Mouse (Mus musculus) neural tube, embryonic 11.5 days (tissue): ENCODE measurements around the gene Wars2. TPM values are rescaled to one million over a fixed set of nuclear protein-coding genes. Genes with fewer than 3 reads are reported as not detected.

ENCODE experiments used
- ATAC-seq: fragments of 200-750 bp; cut with Nextera tagmentation; 2 replicates; pipeline ENCODE4 v1.8.0; 2017; ENCODE audit warnings: moderate number of reproducible peaks, mild to moderate bottlenecking, moderate TSS enrichment, moderate library complexity; ENCODE audit not compliant: insufficient read depth, low FRiP score, low TSS enrichment
- DNase-seq: peaks from one replicate; pipeline ENCODE4 v3.0.0-alpha.2; 2015; ENCODE audit warnings: low spot score
- H3K27ac ChIP-seq: fragments of 300-500 bp; sonication (generic); 2 replicates; pipeline ENCODE4 v1.5.1; 2014; ENCODE audit warnings: low read depth, mild to moderate bottlenecking, low read length
- H3K27me3 ChIP-seq: fragments of 300-500 bp; sonication (generic); 2 replicates; pipeline ENCODE4 v1.6.1; 2014; ENCODE audit warnings: mild to moderate bottlenecking, low read length, mixed read lengths; ENCODE audit not compliant: control insufficient read depth, insufficient read depth
- H3K36me3 ChIP-seq: fragments of 300-500 bp; sonication (generic); 2 replicates; pipeline ENCODE4 v1.6.1; 2014; ENCODE audit warnings: mild to moderate bottlenecking, low read length, moderate library complexity, mixed read lengths; ENCODE audit not compliant: control insufficient read depth, insufficient read depth
- H3K4me1 ChIP-seq: fragments of 300-500 bp; sonication (generic); 2 replicates; pipeline ENCODE4 v1.6.1; 2014; ENCODE audit warnings: low read length, mixed read lengths; ENCODE audit not compliant: control insufficient read depth, insufficient read depth
- H3K4me2 ChIP-seq: fragments of 300-500 bp; sonication (generic); 2 replicates; pipeline ENCODE4 v1.6.1; 2014; ENCODE audit warnings: low read depth, mild to moderate bottlenecking, moderate library complexity
- H3K4me3 ChIP-seq: fragments of 300-500 bp; sonication (generic); 2 replicates; pipeline ENCODE4 v1.5.1; 2014; ENCODE audit warnings: low read depth, low read length
- H3K9ac ChIP-seq: fragments of 300-500 bp; sonication (generic); 2 replicates; pipeline ENCODE4 v1.6.1; 2014; ENCODE audit warnings: mild to moderate bottlenecking, low read length
- H3K9me3 ChIP-seq: fragments of 300-500 bp; sonication (generic); 2 replicates; pipeline ENCODE4 v1.6.1; 2016; ENCODE audit warnings: low read length; ENCODE audit not compliant: control insufficient read depth
- WGBS: fragments of 180-500 bp; shearing (Covaris S2); extraction: QIAGEN DNeasy Blood & Tissue Kit; methylation state at CpG from one replicate; pipeline ENCODE4 v1.1.7; 2014; 5-methylcytosine and 5-hydroxymethylcytosine counted together
- polyA plus RNA-seq: library from polyadenylated mRNA; unstranded; fragments of >200 nt; fragmentation: Nextera tagmentation; extraction: Ambion mirVana; gene quantifications from 2 replicates; pipeline ENCODE4 v1.2.1, GENCODE M21; 2014

The Wars2 gene
- polyA plus RNA-seq, 1 experiment from 2014 or later, result 5.3 TPM

GRCm38 (mm10) chr3:99133913-99134312 is 7.0 kb upstream of the Wars2 start:
- no peak overlapping the region for H3K4me3 ChIP-seq
- 96% methylated on average over 4 of the region's 4 CpGs for WGBS
- no peak for ATAC-seq
- H3K27ac ChIP-seq, result no peak overlapping the region
- no peak overlapping the region for H3K9ac ChIP-seq
- DNase-seq, result no peak
- no peaks in the 10 kb centered on the region for H3K9me3 ChIP-seq
- no peaks in the 10 kb centered on the region for H3K27me3 ChIP-seq
- H3K36me3 ChIP-seq, result no peaks in the 10 kb centered on the region
- no peaks in the 10 kb centered on the region for H3K4me1 ChIP-seq
- H3K4me2 ChIP-seq, result no peak overlapping the region

GRCm38 (mm10) chr3:99147886-99148285 is 7.0 kb downstream of the Wars2 start:
- DNase-seq, result no peak
- no peaks in the 10 kb centered on the region for H3K36me3 ChIP-seq
- no peaks in the 10 kb centered on the region for H3K4me1 ChIP-seq
- no peak overlapping the region for H3K4me3 ChIP-seq
- 74% methylated on average over 3 of the region's 3 CpGs for WGBS
- H3K9ac ChIP-seq, result no peak overlapping the region
- H3K4me2 ChIP-seq, result no peak overlapping the region
- H3K27me3 ChIP-seq, result no peaks in the 10 kb centered on the region
- no peak for ATAC-seq
- H3K27ac ChIP-seq, result no peak overlapping the region
- H3K9me3 ChIP-seq, result no peaks in the 10 kb centered on the region

- no peaks in the 10 kb centered on the region for H3K36me3 ChIP-seq
- H3K9me3 ChIP-seq, result no peaks in the 10 kb centered on the region
- H3K27me3 ChIP-seq, result no peaks in the 10 kb centered on the region
- no peak for DNase-seq
- no peak overlapping the region for H3K27ac ChIP-seq
- H3K9ac ChIP-seq, result no peak overlapping the region
- H3K4me2 ChIP-seq, result no peak overlapping the region
- no peaks in the 10 kb centered on the region for H3K4me1 ChIP-seq
- ATAC-seq, result no peak
- WGBS, result 79% methylated on average over 3 of the region's 3 CpGs
- no peak overlapping the region for H3K4me3 ChIP-seq
These were observed 8.2 kb downstream of the Wars2 start for GRCm38 (mm10) chr3:99149035-99149434.

- no peak overlapping the region for H3K4me3 ChIP-seq
- WGBS, result 87% methylated on average over 4 of the region's 4 CpGs
- no peaks in the 10 kb centered on the region for H3K27me3 ChIP-seq
- DNase-seq (no peak), ATAC-seq (no peak)
- no peaks in the 10 kb centered on the region for H3K9me3 ChIP-seq
- H3K36me3 ChIP-seq, result no peaks in the 10 kb centered on the region
- no peak overlapping the region for H3K27ac ChIP-seq
- H3K4me1 ChIP-seq, result no peaks in the 10 kb centered on the region
- H3K4me2 ChIP-seq, result no peak overlapping the region
- H3K9ac ChIP-seq, result no peak overlapping the region
These were observed 15.4 kb downstream of the Wars2 start for GRCm38 (mm10) chr3:99156286-99156685.

- H3K4me2 ChIP-seq, result no peak overlapping the region
These were observed 16.1 kb downstream of the Wars2 start for GRCm38 (mm10) chr3:99156987-99157386.

GRCm38 (mm10) chr3:99157451-99158015 is 16.7 kb downstream of the Wars2 start:
- Histone ChIP-seq H3K4me1 (no peaks in the 10 kb centered on the region), H3K4me3 (no peak overlapping the region), H3K4me2 (no peak overlapping the region), H3K27ac (no peak overlapping the region), H3K9me3 (no peaks in the 10 kb centered on the region), H3K9ac (no peak overlapping the region), H3K36me3 (no peaks in the 10 kb centered on the region), H3K27me3 (no peaks in the 10 kb centered on the region)
- ATAC-seq (no peak), DNase-seq (no peak)
- 56% methylated on average over 4 of the region's 4 CpGs for WGBS

More at GRCm38 (mm10) chr3:99156987-99157386, 16.1 kb downstream of the Wars2 start:
- no peak overlapping the region for H3K27ac ChIP-seq
- no peak overlapping the region for H3K4me3 ChIP-seq
- no peaks in the 10 kb centered on the region for H3K36me3 ChIP-seq
- DNase-seq (no peak), ATAC-seq (no peak)
- no peak overlapping the region for H3K9ac ChIP-seq
- H3K9me3 ChIP-seq, result no peaks in the 10 kb centered on the region
- H3K4me1 ChIP-seq, result no peaks in the 10 kb centered on the region
- H3K27me3 ChIP-seq, result no peaks in the 10 kb centered on the region
- WGBS, result 73% methylated on average over 1 of the region's 1 CpGs

- no peaks in the 10 kb centered on the region for H3K9me3 ChIP-seq
- WGBS, result 90% methylated on average over 3 of the region's 3 CpGs
- H3K4me1 ChIP-seq, result no peaks in the 10 kb centered on the region
- no peak for DNase-seq
- no peak overlapping the region for H3K4me3 ChIP-seq
- no peak overlapping the region for H3K9ac ChIP-seq
- no peaks in the 10 kb centered on the region for H3K27me3 ChIP-seq
- no peak overlapping the region for H3K4me2 ChIP-seq
- H3K27ac ChIP-seq, result no peak overlapping the region
- no peaks in the 10 kb centered on the region for H3K36me3 ChIP-seq
- ATAC-seq, result no peak
These were observed 19.1 kb downstream of the Wars2 start for GRCm38 (mm10) chr3:99160016-99160415.

GRCm38 (mm10) chr3:99162191-99162590 is 21.3 kb downstream of the Wars2 start:
- no peak overlapping the region for H3K9ac ChIP-seq
- no peak overlapping the region for H3K4me3 ChIP-seq
- no peaks in the 10 kb centered on the region for H3K4me1 ChIP-seq
- no peak for ATAC-seq
- 85% methylated on average over 2 of the region's 2 CpGs for WGBS
- no peak overlapping the region for H3K4me2 ChIP-seq
- DNase-seq, result no peak
- no peaks in the 10 kb centered on the region for H3K27me3 ChIP-seq
- no peak overlapping the region for H3K27ac ChIP-seq
- H3K36me3 ChIP-seq, result no peaks in the 10 kb centered on the region
- H3K9me3 ChIP-seq, result no peaks in the 10 kb centered on the region

- Histone ChIP-seq H3K9me3 (no peaks in the 10 kb centered on the region), H3K4me2 (no peak overlapping the region), H3K4me3 (no peak overlapping the region), H3K9ac (no peak overlapping the region), H3K36me3 (no peaks in the 10 kb centered on the region), H3K27me3 (no peaks in the 10 kb centered on the region), H3K27ac (no peak overlapping the region), H3K4me1 (no peaks in the 10 kb centered on the region)
- ATAC-seq, result no peak
- 69% methylated on average over 4 of the region's 4 CpGs for WGBS
- DNase-seq, result no peak
These were observed 26.9 kb downstream of the Wars2 start for GRCm38 (mm10) chr3:99167734-99168133.
